In the genomic region with DNA sequence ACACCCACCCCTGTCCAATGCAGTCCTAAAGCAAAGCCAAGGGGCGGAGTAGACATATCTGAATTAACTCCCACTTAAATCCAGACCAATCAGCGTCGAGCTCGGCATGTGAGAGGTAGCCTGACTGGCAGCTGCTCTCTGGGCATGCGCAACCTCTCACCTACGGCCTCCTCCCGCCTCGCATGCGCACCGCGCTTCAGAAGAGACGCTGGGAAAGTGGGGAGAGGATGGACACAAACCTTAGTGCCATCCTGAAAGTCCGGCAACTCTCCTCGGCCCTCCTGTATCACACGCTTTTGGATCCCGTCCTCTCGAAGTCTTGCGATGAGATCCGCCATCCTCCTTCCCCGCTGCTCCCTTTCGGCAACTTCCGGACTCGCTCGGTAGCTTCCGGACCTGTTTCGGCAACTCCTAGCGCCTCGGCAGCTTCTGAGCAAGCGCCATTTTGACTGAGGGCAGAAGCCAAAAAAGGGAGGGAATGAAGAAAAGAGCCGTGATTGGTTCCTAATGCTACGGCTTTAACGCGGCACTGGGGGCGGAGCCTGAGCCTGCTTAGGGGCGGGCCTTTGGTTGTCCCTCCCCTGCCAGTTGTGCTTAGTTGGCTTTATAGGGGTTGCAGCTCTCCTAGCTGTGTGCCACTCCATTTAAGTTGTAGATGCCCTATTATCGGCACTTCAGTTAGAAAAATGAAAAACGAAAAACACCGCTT, we compare ENCODE assay signal across 7 mouse cellular contexts. TPM values are rescaled to one million over a fixed set of nuclear protein-coding genes. Genes with fewer than 3 reads are reported as not detected.
DNase-seq lines count a peak whose midpoint lies in the region; ATAC-seq lines count a peak whose summit lies in the region.

No protein-coding gene starts in this region.

- peak overlapping the region; percentile 84 for H3K27ac ChIP-seq in embryonic facial prominence, embryonic 12.5 days
- H3K27ac ChIP-seq in limb, embryonic 11.5 days (replicated peaks; ENCODE audit: low read depth, low read length), result peak overlapping the region; percentile 49
- peak overlapping the region; percentile 90 for H3K27ac ChIP-seq in midbrain, embryonic 14.5 days (replicated peaks; ENCODE audit: low read depth, low read length)

- H3K4me3 ChIP-seq in embryonic facial prominence, embryonic 12.5 days, result peak overlapping the region; percentile 51
- peak overlapping the region; percentile 36 for H3K4me3 ChIP-seq in limb, embryonic 11.5 days (ENCODE audit: low read depth, low read length)
- H3K4me3 ChIP-seq in midbrain, embryonic 14.5 days (replicated peaks; ENCODE audit: low read depth, low read length), result peak overlapping the region; percentile 46

- peaks cover 22% of the 10 kb centered on the region for H3K36me3 ChIP-seq in embryonic facial prominence, embryonic 12.5 days
- 0 out of 2 replicates have a peak, but pooled peaks cover 2% of the 10 kb centered on the region for H3K36me3 ChIP-seq in limb, embryonic 11.5 days (ENCODE audit: control insufficient read depth, insufficient read depth, low read length)
- peaks cover 13% of the 10 kb centered on the region for H3K36me3 ChIP-seq in midbrain, embryonic 14.5 days (ENCODE audit: control insufficient read depth, insufficient read depth, low read length)

- peak; percentile 95 for DNase-seq in adrenal gland, postnatal 25 days
- peak; percentile 100 for DNase-seq in heart, adult 11 months
- DNase-seq in kidney, adult 18-20 months, result peak; percentile 99
- DNase-seq in limb, embryonic 11.5 days (ENCODE audit: low spot score), result peak; percentile 98
- peak; percentile 99 for DNase-seq in midbrain, embryonic 14.5 days
- peak; percentile 96 to 98 for DNase-seq in spleen, adult 18-20 months

- 3% methylated on average over 38 of the region's 38 CpGs for WGBS in embryonic facial prominence, embryonic 12.5 days
- 3% methylated on average over 38 of the region's 38 CpGs for WGBS in limb, embryonic 11.5 days
- 3% methylated on average over 38 of the region's 38 CpGs for WGBS in midbrain, embryonic 14.5 days

- 0 out of 2 replicates have a peak, but pooled peaks cover 9% of the 10 kb centered on the region for H3K4me1 ChIP-seq in embryonic facial prominence, embryonic 12.5 days
- 0 out of 2 replicates have a peak, but pooled peaks cover 8% of the 10 kb centered on the region for H3K4me1 ChIP-seq in limb, embryonic 11.5 days (ENCODE audit: control insufficient read depth, insufficient read depth, low read length)
- H3K4me1 ChIP-seq in midbrain, embryonic 14.5 days (ENCODE audit: control insufficient read depth, insufficient read depth, low read length), result peaks cover 7% of the 10 kb centered on the region

- H3K4me2 ChIP-seq in embryonic facial prominence, embryonic 12.5 days (replicated peaks), result peak overlapping the region; percentile 54
- H3K4me2 ChIP-seq in limb, embryonic 11.5 days (ENCODE audit: low read depth, severe bottlenecking), result peak overlapping the region; percentile 43
- peak overlapping the region; percentile 53 for H3K4me2 ChIP-seq in midbrain, embryonic 14.5 days (ENCODE audit: low read length)

- H3K9me3 ChIP-seq in embryonic facial prominence, embryonic 12.5 days, result no peaks in the 10 kb centered on the region
- H3K9me3 ChIP-seq in limb, embryonic 11.5 days (ENCODE audit: control insufficient read depth, low read length), result no peaks in the 10 kb centered on the region
- H3K9me3 ChIP-seq in midbrain, embryonic 14.5 days (ENCODE audit: control insufficient read depth, low read length), result no peaks in the 10 kb centered on the region

- ATAC-seq in embryonic facial prominence, embryonic 12.5 days (ENCODE audit: insufficient number of reproducible peaks, insufficient read depth, low FRiP score, low TSS enrichment), result peak; percentile 44
- peak; percentile 81 for ATAC-seq in limb, embryonic 11.5 days (ENCODE audit: insufficient number of reproducible peaks, low FRiP score, low TSS enrichment, low read depth)
- ATAC-seq in midbrain, embryonic 14.5 days (ENCODE audit: low FRiP score, low TSS enrichment), result peak; percentile 85

- peak overlapping the region; percentile 60 for H3K9ac ChIP-seq in embryonic facial prominence, embryonic 12.5 days
- H3K9ac ChIP-seq in limb, embryonic 11.5 days (ENCODE audit: low read length), result peak overlapping the region; percentile 69
- H3K9ac ChIP-seq in midbrain, embryonic 14.5 days (replicated peaks; ENCODE audit: low read length), result peak overlapping the region; percentile 62

- H3K27me3 ChIP-seq in embryonic facial prominence, embryonic 12.5 days, result no peaks in the 10 kb centered on the region
- no peaks in the 10 kb centered on the region for H3K27me3 ChIP-seq in limb, embryonic 11.5 days (ENCODE audit: control insufficient read depth, insufficient read depth, low read length)
- H3K27me3 ChIP-seq in midbrain, embryonic 14.5 days (ENCODE audit: control insufficient read depth, insufficient read depth, low read length), result no peaks in the 10 kb centered on the region

RNA-seq across cellular contexts. Expression of a gene that starts 4.4 kb away (rescaled TPM):
- 108 and 117 TPM in 2 replicates for total RNA-seq in adrenal gland, postnatal 25 days (2021)
- 85.2 and 90.8 TPM in 2 replicates for polyA plus RNA-seq in embryonic facial prominence, embryonic 12.5 days (2016; fragmentation: Nextera tagmentation; extraction: Ambion mirVana)
- 91.2 and 93.7 TPM in 2 replicates for polyA plus RNA-seq in limb, embryonic 11.5 days (2014; fragmentation: Nextera tagmentation; extraction: Ambion mirVana)
- polyA plus RNA-seq in midbrain, embryonic 14.5 days (2014; fragmentation: Nextera tagmentation; extraction: Ambion mirVana), result 84.3 and 98.0 TPM in 2 replicates

RNA-seq across cellular contexts. Expression of a gene that starts 18.3 kb away (rescaled TPM):
- 0.12 TPM in 1 of 2 replicates, not detected in the other for total RNA-seq in adrenal gland, postnatal 25 days (2021)
- not detected in 2 replicates for polyA plus RNA-seq in embryonic facial prominence, embryonic 12.5 days (2016; fragmentation: Nextera tagmentation; extraction: Ambion mirVana)
- not detected in 2 replicates for polyA plus RNA-seq in limb, embryonic 11.5 days (2014; fragmentation: Nextera tagmentation; extraction: Ambion mirVana)
- not detected in 2 replicates for polyA plus RNA-seq in midbrain, embryonic 14.5 days (2014; fragmentation: Nextera tagmentation; extraction: Ambion mirVana)

RNA-seq across cellular contexts. Expression of a gene that starts 21.5 kb away (rescaled TPM):
- total RNA-seq in adrenal gland, postnatal 25 days (2021), result 54.8 and 73.7 TPM in 2 replicates
- polyA plus RNA-seq in embryonic facial prominence, embryonic 12.5 days (2016; fragmentation: Nextera tagmentation; extraction: Ambion mirVana), result 8.9 and 10.9 TPM in 2 replicates
- 4.8 and 5.8 TPM in 2 replicates for polyA plus RNA-seq in limb, embryonic 11.5 days (2014; fragmentation: Nextera tagmentation; extraction: Ambion mirVana)
- polyA plus RNA-seq in midbrain, embryonic 14.5 days (2014; fragmentation: Nextera tagmentation; extraction: Ambion mirVana), result 72.8 and 89.0 TPM in 2 replicates

RNA-seq across cellular contexts. Expression of a gene that starts 22.6 kb away (rescaled TPM):
- total RNA-seq in adrenal gland, postnatal 25 days (2021), result 0.94 and 1.3 TPM in 2 replicates
- not detected in 2 replicates for polyA plus RNA-seq in embryonic facial prominence, embryonic 12.5 days (2016; fragmentation: Nextera tagmentation; extraction: Ambion mirVana)
- polyA plus RNA-seq in limb, embryonic 11.5 days (2014; fragmentation: Nextera tagmentation; extraction: Ambion mirVana), result not detected in 2 replicates
- polyA plus RNA-seq in midbrain, embryonic 14.5 days (2014; fragmentation: Nextera tagmentation; extraction: Ambion mirVana), result 0.14 and 0.15 TPM in 2 replicates

RNA-seq across cellular contexts. Expression of a gene that starts 24.3 kb away (rescaled TPM):
- total RNA-seq in adrenal gland, postnatal 25 days (2021), result 84.7 and 88.0 TPM in 2 replicates
- 55.6 and 55.7 TPM in 2 replicates for polyA plus RNA-seq in embryonic facial prominence, embryonic 12.5 days (2016; fragmentation: Nextera tagmentation; extraction: Ambion mirVana)
- polyA plus RNA-seq in limb, embryonic 11.5 days (2014; fragmentation: Nextera tagmentation; extraction: Ambion mirVana), result 77.5 and 81.6 TPM in 2 replicates
- 83.4 and 87.0 TPM in 2 replicates for polyA plus RNA-seq in midbrain, embryonic 14.5 days (2014; fragmentation: Nextera tagmentation; extraction: Ambion mirVana)

Comparison
In these comparisons a context has a peak if more than half of its experiments do, and no peak if none do; other contexts are left out.
1. Peak in every context shown above with its lines: DNase-seq, ATAC-seq, H3K4me3 ChIP-seq and H3K27ac ChIP-seq.